ENCODE assay signal across 11 mouse cellular contexts in genomic region chr11:119059256-119059655, GRCm38 (mm10). TPM values are rescaled to one million over a fixed set of nuclear protein-coding genes. Genes with fewer than 3 reads are reported as not detected.
A peak's percentile ranks its signal among the peaks of the same experiment; 100 is the strongest.
DNase-seq lines count a peak whose midpoint lies in the region; ATAC-seq and TF ChIP-seq lines count a peak whose summit lies in the region.
"Had no signal": no experiment of that assay in that cellular context is flagged by ENCODE, and none has a peak within 500 bp of the region (broad histone marks: within the 10 kb centered on the region; RNA-seq: fewer than 3 reads in every experiment).

No protein-coding gene starts in this region.

- H3K9me3 ChIP-seq in heart, embryonic 13.5 days, result no peaks in the 10 kb centered on the region
- no peaks in the 10 kb centered on the region for H3K9me3 ChIP-seq in midbrain, embryonic 11.5 days (ENCODE audit: control insufficient read depth, low read length)
- H3K9me3 ChIP-seq in midbrain, embryonic 10.5 days (replicated peaks), result no peaks in the 10 kb centered on the region
- no peaks in the 10 kb centered on the region for H3K9me3 ChIP-seq in limb, embryonic 10.5 days (replicated peaks)
- H3K9me3 ChIP-seq in forebrain, postnatal 0 days (ENCODE audit: low read length), result no peaks in the 10 kb centered on the region
- H3K9me3 ChIP-seq: neural tube, embryonic 12.5 days had no signal

- no peaks in the 10 kb centered on the region for H3K36me3 ChIP-seq in heart, embryonic 13.5 days
- H3K36me3 ChIP-seq in midbrain, embryonic 11.5 days (ENCODE audit: control insufficient read depth, insufficient read depth, low read length), result no peaks in the 10 kb centered on the region
- H3K36me3 ChIP-seq in midbrain, embryonic 10.5 days, result no peaks in the 10 kb centered on the region
- H3K36me3 ChIP-seq in limb, embryonic 10.5 days, result no peaks in the 10 kb centered on the region
- no peaks in the 10 kb centered on the region for H3K36me3 ChIP-seq in forebrain, postnatal 0 days (ENCODE audit: insufficient read depth)
- H3K36me3 ChIP-seq: forebrain, embryonic 10.5 days; neural tube, embryonic 12.5 days had no signal

- intact Hi-C loops in heart, postnatal 14 days (cut with DNase I), result no loop called here

- no peak for DNase-seq in heart, postnatal 14 days
- DNase-seq in midbrain, embryonic 11.5 days (ENCODE audit: low spot score, missing footprints), result peak; percentile 86
- DNase-seq in midbrain, embryonic 10.5 days (ENCODE audit: low spot score), result no peak
- DNase-seq in limb, embryonic 10.5 days (ENCODE audit: low spot score), result no peak
- no peak for DNase-seq in testis, postnatal 10 days (ENCODE audit: low spot score)
- no peak for DNase-seq in forebrain, postnatal 0 days
- DNase-seq: cerebellum, adult 8-10 months; gastrocnemius, adult 2 months had no signal

- H3K4me1 ChIP-seq in heart, embryonic 13.5 days, result peaks cover 39% of the 10 kb centered on the region
- H3K4me1 ChIP-seq in midbrain, embryonic 11.5 days (ENCODE audit: control insufficient read depth, insufficient read depth, low read length), result peaks cover 26% of the 10 kb centered on the region
- H3K4me1 ChIP-seq in midbrain, embryonic 10.5 days, result peaks cover 55% of the 10 kb centered on the region
- H3K4me1 ChIP-seq in limb, embryonic 10.5 days, result peaks cover 49% of the 10 kb centered on the region
- peaks cover 28% of the 10 kb centered on the region for H3K4me1 ChIP-seq in forebrain, postnatal 0 days (ENCODE audit: insufficient read depth)

- H3K27ac ChIP-seq in heart, embryonic 13.5 days (replicated peaks), result no peak overlapping the region
- H3K27ac ChIP-seq in midbrain, embryonic 11.5 days (ENCODE audit: low read depth, low read length), result no peak overlapping the region
- no peak overlapping the region for H3K27ac ChIP-seq in midbrain, embryonic 10.5 days (replicated peaks)
- H3K27ac ChIP-seq in limb, embryonic 10.5 days, result 0 out of 2 replicates have a peak overlapping the region, but pooled peaks have one; percentile 4
- H3K27ac ChIP-seq in forebrain, postnatal 0 days (ENCODE audit: low read depth, low read length), result no peak overlapping the region
- H3K27ac ChIP-seq: gastrocnemius, adult 2 months; neural tube, embryonic 12.5 days had no signal

- TF ChIP-seq CTCF in forebrain, postnatal 0 days (IDR thresholded peaks at IDR 0.05; ENCODE audit: low read depth), result no peak

- no peak overlapping the region; the same call in 1 of the 2 replicates for H3K9ac ChIP-seq in heart, embryonic 13.5 days
- no peak overlapping the region for H3K9ac ChIP-seq in midbrain, embryonic 11.5 days (ENCODE audit: low read length)
- H3K9ac ChIP-seq in forebrain, postnatal 0 days, result no peak overlapping the region

- ATAC-seq in heart, embryonic 13.5 days (ENCODE audit: extremely low read depth, insufficient number of reproducible peaks, low FRiP score, low TSS enrichment), result no peak
- no peak for ATAC-seq in midbrain, embryonic 11.5 days (ENCODE audit: low FRiP score)
- ATAC-seq in forebrain, postnatal 0 days, result no peak

- 8% methylated on average over 3 of the region's 3 CpGs for WGBS in heart, embryonic 13.5 days
- WGBS in midbrain, embryonic 11.5 days, result 3% methylated on average over 3 of the region's 3 CpGs
- 5% methylated on average over 3 of the region's 3 CpGs for WGBS in midbrain, embryonic 10.5 days
- WGBS in limb, embryonic 10.5 days, result 6% methylated on average over 3 of the region's 3 CpGs
- 19% methylated on average over 3 of the region's 3 CpGs for WGBS in forebrain, postnatal 0 days

- H3K4me2 ChIP-seq in heart, embryonic 13.5 days, result peak overlapping the region; percentile 96
- no peak overlapping the region for H3K4me2 ChIP-seq in midbrain, embryonic 11.5 days
- H3K4me2 ChIP-seq in forebrain, postnatal 0 days (ENCODE audit: low read depth), result no peak overlapping the region

- H3K4me3 ChIP-seq in heart, embryonic 13.5 days, result no peak overlapping the region
- no peak overlapping the region for H3K4me3 ChIP-seq in midbrain, embryonic 11.5 days (ENCODE audit: low read depth, low read length)
- H3K4me3 ChIP-seq in midbrain, embryonic 10.5 days, result no peak overlapping the region
- H3K4me3 ChIP-seq in limb, embryonic 10.5 days, result peak overlapping the region; percentile 28
- no peak overlapping the region for H3K4me3 ChIP-seq in forebrain, postnatal 0 days (ENCODE audit: low read depth, low read length)

- peaks cover 86% of the 10 kb centered on the region for H3K27me3 ChIP-seq in heart, embryonic 13.5 days (replicated peaks)
- H3K27me3 ChIP-seq in midbrain, embryonic 11.5 days (ENCODE audit: control insufficient read depth, insufficient read depth, low read length), result peaks cover 59% of the 10 kb centered on the region
- H3K27me3 ChIP-seq in midbrain, embryonic 10.5 days (ENCODE audit: low read depth, poor library complexity, severe bottlenecking), result peaks cover 100% of the 10 kb centered on the region
- peaks cover 99% of the 10 kb centered on the region for H3K27me3 ChIP-seq in limb, embryonic 10.5 days (ENCODE audit: low read depth, poor library complexity, severe bottlenecking)
- H3K27me3 ChIP-seq in forebrain, postnatal 0 days (ENCODE audit: insufficient read depth, low read length), result peaks cover 12% of the 10 kb centered on the region

RNA-seq across cellular contexts. Expression of gene Cbx8, which starts 18.5 kb away (rescaled TPM):
- 6.1 and 7.0 TPM in 2 replicates for polyA plus RNA-seq in heart, embryonic 13.5 days (2015; fragmentation: Nextera tagmentation; extraction: Ambion mirVana)
- 1 to 10 TPM; 6.0 to 6.1 TPM for total RNA-seq in heart, postnatal 14 days (2021)
- 11.3 and 11.9 TPM in 2 replicates for polyA plus RNA-seq in midbrain, embryonic 11.5 days (2014; fragmentation: Nextera tagmentation; extraction: Ambion mirVana)
- 13.5 and 15.0 TPM in 2 replicates for polyA plus RNA-seq in midbrain, embryonic 10.5 days (2016; fragmentation: Nextera tagmentation; extraction: Ambion mirVana)
- 12.2 and 15.1 TPM in 2 replicates for polyA plus RNA-seq in limb, embryonic 10.5 days (2016; fragmentation: Nextera tagmentation; extraction: Ambion mirVana)
- 14.2 and 21.9 TPM in 2 replicates for total RNA-seq in forebrain, postnatal 0 days (2014; rRNA removed)
- 5.3 and 8.5 TPM in 2 replicates for polyA plus RNA-seq in forebrain, postnatal 0 days (2015; fragmentation: Nextera tagmentation; extraction: Ambion mirVana)

RNA-seq across cellular contexts. Expression of gene Cbx4, which starts 26.8 kb away (rescaled TPM):
- polyA plus RNA-seq in heart, embryonic 13.5 days (2015; fragmentation: Nextera tagmentation; extraction: Ambion mirVana), result 8.0 and 9.5 TPM in 2 replicates
- total RNA-seq in heart, postnatal 14 days (2021), result 10 to 100 TPM; 15.2 to 17.8 TPM
- polyA plus RNA-seq in midbrain, embryonic 11.5 days (2014; fragmentation: Nextera tagmentation; extraction: Ambion mirVana), result 6.3 and 7.0 TPM in 2 replicates
- 5.1 and 7.1 TPM in 2 replicates for polyA plus RNA-seq in midbrain, embryonic 10.5 days (2016; fragmentation: Nextera tagmentation; extraction: Ambion mirVana)
- 4.3 and 7.1 TPM in 2 replicates for polyA plus RNA-seq in limb, embryonic 10.5 days (2016; fragmentation: Nextera tagmentation; extraction: Ambion mirVana)
- total RNA-seq in forebrain, postnatal 0 days (2014; rRNA removed), result 36.1 and 38.6 TPM in 2 replicates
- polyA plus RNA-seq in forebrain, postnatal 0 days (2015; fragmentation: Nextera tagmentation; extraction: Ambion mirVana), result 21.7 and 26.1 TPM in 2 replicates

RNA-seq across cellular contexts. Expression of gene Cbx2, which starts 36.5 kb away (rescaled TPM):
- 17.6 and 18.9 TPM in 2 replicates for polyA plus RNA-seq in heart, embryonic 13.5 days (2015; fragmentation: Nextera tagmentation; extraction: Ambion mirVana)
- 1 to 10 TPM; 5.0 to 5.3 TPM for total RNA-seq in heart, postnatal 14 days (2021)
- 66.7 and 70.5 TPM in 2 replicates for polyA plus RNA-seq in midbrain, embryonic 11.5 days (2014; fragmentation: Nextera tagmentation; extraction: Ambion mirVana)
- polyA plus RNA-seq in midbrain, embryonic 10.5 days (2016; fragmentation: Nextera tagmentation; extraction: Ambion mirVana), result 108 and 110 TPM in 2 replicates
- polyA plus RNA-seq in limb, embryonic 10.5 days (2016; fragmentation: Nextera tagmentation; extraction: Ambion mirVana), result 151 and 170 TPM in 2 replicates
- total RNA-seq in forebrain, postnatal 0 days (2014; rRNA removed), result 9.2 and 15.2 TPM in 2 replicates
- polyA plus RNA-seq in forebrain, postnatal 0 days (2015; fragmentation: Nextera tagmentation; extraction: Ambion mirVana), result 6.4 TPM in 2 replicates
